Mouse (Mus musculus): ENCODE data around the gene Aldh3b1. TPM values are rescaled to one million over a fixed set of nuclear protein-coding genes. Genes with fewer than 3 reads are reported as not detected.
"Not testable (repeated sequence)": the region's sequence is repeated elsewhere in the genome, so short reads cannot be mapped to it uniquely, and the experiment has no call there.

The Aldh3b1 gene
- total RNA-seq, 1 experiment: 0.76 TPM

GRCm38 (mm10) chr19:3960211-3960610 lies 30.6 kb upstream of the Aldh3b1 start:
- TF ChIP-seq ZNF384 (IDR thresholded peaks at IDR 0.05; ENCODE audit: low read depth, low read length) (no peak), CHD2 (IDR thresholded peaks at IDR 0.05; ENCODE audit: low read depth, low read length) (no peak), MAFK (IDR thresholded peaks at IDR 0.05; ENCODE audit: insufficient read depth, low read depth, low read length) (no peak), ZC3H11A (IDR thresholded peaks at IDR 0.05; ENCODE audit: borderline replicate concordance, low read depth, low read length) (no peak), HCFC1 (IDR thresholded peaks at IDR 0.05; ENCODE audit: borderline replicate concordance, insufficient read depth, low read length) (no peak)
- no peak overlapping the region for H3K27ac ChIP-seq (ENCODE audit: insufficient read depth, low read depth, low read length, poor library complexity, severe bottlenecking)
- H3K9ac ChIP-seq (ENCODE audit: insufficient read depth, low read depth, low read length, poor library complexity, severe bottlenecking): no peak overlapping the region
- in situ Hi-C loops (cut with MboI; ENCODE audit: low sequenced_read_pairs in 2 of 2, unreplicated experiment in 2 of 2): no loop called here
- H3K4me1 ChIP-seq (ENCODE audit: control insufficient read depth in 2 of 2, insufficient read depth in 2 of 2, low read length in 2 of 2, poor library complexity in 1 of 2): no peaks in the 10 kb centered on the region
- no peaks in the 10 kb centered on the region for H3K36me3 ChIP-seq (ENCODE audit: control insufficient read depth, insufficient read depth, low read length, poor library complexity, severe bottlenecking)
- no peak overlapping the region for H3K4me3 ChIP-seq (ENCODE audit: insufficient read depth in 1 of 2, low read depth in 1 of 2, low read length in 2 of 2, poor library complexity in 1 of 2, severe bottlenecking in 1 of 2)
- no peak for DNase-seq (ENCODE audit: low read depth, low spot score)
- no peaks in the 10 kb centered on the region for H3K9me3 ChIP-seq (ENCODE audit: control insufficient read depth, insufficient read depth, low read depth, low read length)

GRCm38 (mm10) chr19:3959030-3959429 lies 29.4 kb upstream of the Aldh3b1 start:
- in situ Hi-C loops (cut with MboI; ENCODE audit: low sequenced_read_pairs in 2 of 2, unreplicated experiment in 2 of 2): no loop called here
- Histone ChIP-seq H3K4me1 (ENCODE audit: control insufficient read depth in 2 of 2, insufficient read depth in 2 of 2, low read length in 2 of 2, poor library complexity in 1 of 2) (no peaks in the 10 kb centered on the region), H3K36me3 (ENCODE audit: control insufficient read depth, insufficient read depth, low read length, poor library complexity, severe bottlenecking) (no peaks in the 10 kb centered on the region), H3K9me3 (ENCODE audit: control insufficient read depth, insufficient read depth, low read depth, low read length) (no peaks in the 10 kb centered on the region), H3K9ac (ENCODE audit: insufficient read depth, low read depth, low read length, poor library complexity, severe bottlenecking) (no peak overlapping the region), H3K27ac (ENCODE audit: insufficient read depth, low read depth, low read length, poor library complexity, severe bottlenecking) (no peak overlapping the region), H3K4me3 (ENCODE audit: insufficient read depth in 1 of 2, low read depth in 1 of 2, low read length in 2 of 2, poor library complexity in 1 of 2, severe bottlenecking in 1 of 2) (no peak overlapping the region)
- no peak for DNase-seq (ENCODE audit: low read depth, low spot score)
- TF ChIP-seq MAFK (IDR thresholded peaks at IDR 0.05; ENCODE audit: insufficient read depth, low read depth, low read length): no peak
- TF ChIP-seq CHD2 (IDR thresholded peaks at IDR 0.05; ENCODE audit: low read depth, low read length): no peak
- TF ChIP-seq HCFC1 (IDR thresholded peaks at IDR 0.05; ENCODE audit: borderline replicate concordance, insufficient read depth, low read length): no peak
- TF ChIP-seq ZC3H11A (IDR thresholded peaks at IDR 0.05; ENCODE audit: borderline replicate concordance, low read depth, low read length): no peak
- TF ChIP-seq ZNF384 (IDR thresholded peaks at IDR 0.05; ENCODE audit: low read depth, low read length): no peak

GRCm38 (mm10) chr19:3958470-3958869 lies 28.9 kb upstream of the Aldh3b1 start, which contains the start of gene Aldh3b3:
Gene Aldh3b3, plus strand, starts transcription at chr19:3958645.
- H3K9me3 ChIP-seq (ENCODE audit: control insufficient read depth, insufficient read depth, low read depth, low read length): no peaks in the 10 kb centered on the region
- no peaks in the 10 kb centered on the region for H3K36me3 ChIP-seq (ENCODE audit: control insufficient read depth, insufficient read depth, low read length, poor library complexity, severe bottlenecking)
- H3K4me1 ChIP-seq (ENCODE audit: control insufficient read depth in 2 of 2, insufficient read depth in 2 of 2, low read length in 2 of 2, poor library complexity in 1 of 2): no peaks in the 10 kb centered on the region
- H3K9ac ChIP-seq (ENCODE audit: insufficient read depth, low read depth, low read length, poor library complexity, severe bottlenecking): no peak within 1 kb of the TSS
- TF ChIP-seq ZNF384 (IDR thresholded peaks at IDR 0.05; ENCODE audit: low read depth, low read length) (no peak), HCFC1 (IDR thresholded peaks at IDR 0.05; ENCODE audit: borderline replicate concordance, insufficient read depth, low read length) (no peak), ZC3H11A (IDR thresholded peaks at IDR 0.05; ENCODE audit: borderline replicate concordance, low read depth, low read length) (no peak), CHD2 (IDR thresholded peaks at IDR 0.05; ENCODE audit: low read depth, low read length) (no peak), MAFK (IDR thresholded peaks at IDR 0.05; ENCODE audit: insufficient read depth, low read depth, low read length) (no peak)
- in situ Hi-C loops (cut with MboI; ENCODE audit: low sequenced_read_pairs in 2 of 2, unreplicated experiment in 2 of 2): no loop called here
- no peak for DNase-seq (ENCODE audit: low read depth, low spot score)
- peak within 1 kb of the TSS; percentile 5; the same call in 1 of the 2 replicates for H3K27ac ChIP-seq (ENCODE audit: insufficient read depth, low read depth, low read length, poor library complexity, severe bottlenecking)
- no peak within 1 kb of the TSS for H3K4me3 ChIP-seq (ENCODE audit: insufficient read depth in 1 of 2, low read depth in 1 of 2, low read length in 2 of 2, poor library complexity in 1 of 2, severe bottlenecking in 1 of 2)

- in situ Hi-C loops (cut with MboI; ENCODE audit: low sequenced_read_pairs in 2 of 2, unreplicated experiment in 2 of 2); H3K4me1 ChIP-seq (ENCODE audit: control insufficient read depth in 2 of 2, insufficient read depth in 2 of 2, low read length in 2 of 2, poor library complexity in 1 of 2); H3K27ac ChIP-seq (ENCODE audit: insufficient read depth, low read depth, low read length, poor library complexity, severe bottlenecking); H3K9ac ChIP-seq (ENCODE audit: insufficient read depth, low read depth, low read length, poor library complexity, severe bottlenecking); H3K36me3 ChIP-seq (ENCODE audit: control insufficient read depth, insufficient read depth, low read length, poor library complexity, severe bottlenecking); H3K9me3 ChIP-seq (ENCODE audit: control insufficient read depth, insufficient read depth, low read depth, low read length); DNase-seq (ENCODE audit: low read depth, low spot score); H3K4me3 ChIP-seq (ENCODE audit: insufficient read depth in 1 of 2, low read depth in 1 of 2, low read length in 2 of 2, poor library complexity in 1 of 2, severe bottlenecking in 1 of 2): not testable (repeated sequence)
These were observed 27.9 kb upstream of the Aldh3b1 start for GRCm38 (mm10) chr19:3957296-3958036.

GRCm38 (mm10) chr19:3955804-3956203 lies 26.2 kb upstream of the Aldh3b1 start:
- Histone ChIP-seq H3K4me3 (ENCODE audit: insufficient read depth in 1 of 2, low read depth in 1 of 2, low read length in 2 of 2, poor library complexity in 1 of 2, severe bottlenecking in 1 of 2) (no peak overlapping the region), H3K27ac (ENCODE audit: insufficient read depth, low read depth, low read length, poor library complexity, severe bottlenecking) (no peak overlapping the region), H3K36me3 (ENCODE audit: control insufficient read depth, insufficient read depth, low read length, poor library complexity, severe bottlenecking) (no peaks in the 10 kb centered on the region), H3K9me3 (ENCODE audit: control insufficient read depth, insufficient read depth, low read depth, low read length) (no peaks in the 10 kb centered on the region), H3K4me1 (ENCODE audit: control insufficient read depth in 2 of 2, insufficient read depth in 2 of 2, low read length in 2 of 2, poor library complexity in 1 of 2) (no peaks in the 10 kb centered on the region), H3K9ac (ENCODE audit: insufficient read depth, low read depth, low read length, poor library complexity, severe bottlenecking) (no peak overlapping the region)
- TF ChIP-seq ZC3H11A (IDR thresholded peaks at IDR 0.05; ENCODE audit: borderline replicate concordance, low read depth, low read length): no peak
- TF ChIP-seq CHD2 (IDR thresholded peaks at IDR 0.05; ENCODE audit: low read depth, low read length): no peak
- TF ChIP-seq MAFK (IDR thresholded peaks at IDR 0.05; ENCODE audit: insufficient read depth, low read depth, low read length): no peak
- TF ChIP-seq HCFC1 (IDR thresholded peaks at IDR 0.05; ENCODE audit: borderline replicate concordance, insufficient read depth, low read length): no peak
- TF ChIP-seq ZNF384 (IDR thresholded peaks at IDR 0.05; ENCODE audit: low read depth, low read length): no peak
- in situ Hi-C loops (cut with MboI; ENCODE audit: low sequenced_read_pairs in 2 of 2, unreplicated experiment in 2 of 2): no loop called here
- no peak for DNase-seq (ENCODE audit: low read depth, low spot score)

Measured in ES-E14 (cell line).